Mouse (Mus musculus) CH12.LX (cell line): ENCODE results near the gene Xpc.

ENCODE experiments used
- CHD1 ChIP-seq: IDR thresholded peaks from 2 replicates; pipeline ENCODE4 v1.6.1; 2012; ENCODE audit warnings: low read depth, low read length, improper control_type of control experiment, inconsistent platforms
- CTCF ChIP-seq, 2 experiments: IDR thresholded peaks in 1 of 2; conservative IDR thresholded peaks in 1 of 2; 2 replicates each; pipeline ENCODE4 v1.5.1; 2011 to 2012; ENCODE audit warnings: low read depth in 2 of 2, low read length in 2 of 2, improper control_type of control experiment in 1 of 2, inconsistent platforms in 1 of 2, mild to moderate bottlenecking in 1 of 2, moderate library complexity in 1 of 2
- E2F4 ChIP-seq: IDR thresholded peaks from 2 replicates; pipeline ENCODE4 v1.6.1; 2011; ENCODE audit warnings: low read depth, low read length, improper control_type of control experiment; ENCODE audit not compliant: insufficient replicate concordance
- EP300 ChIP-seq: IDR thresholded peaks from 2 replicates; pipeline ENCODE4 v1.6.1; 2011; ENCODE audit warnings: low read length, improper control_type of control experiment
- JUND ChIP-seq: conservative IDR thresholded peaks from 2 replicates; pipeline ENCODE4 v1.6.1; 2011; ENCODE audit warnings: low read depth, low read length, improper control_type of control experiment
- MEF2A ChIP-seq: IDR thresholded peaks from 2 replicates; pipeline ENCODE4 v1.6.1; 2014; ENCODE audit warnings: low read depth, mild to moderate bottlenecking, inconsistent platforms, low read length, improper control_type of control experiment, borderline replicate concordance
- MXI1 ChIP-seq: IDR thresholded peaks from 2 replicates; pipeline ENCODE4 v1.6.1; 2011; ENCODE audit warnings: mild to moderate bottlenecking, low read depth, low read length, improper control_type of control experiment
- POLR2A ChIP-seq: IDR thresholded peaks from 2 replicates; pipeline ENCODE4 v1.6.1; 2011; ENCODE audit warnings: low read depth, mild to moderate bottlenecking, improper control_type of control experiment, low read length
- SIN3A ChIP-seq: IDR thresholded peaks from 2 replicates; pipeline ENCODE4 v1.6.1; 2012; ENCODE audit warnings: low read length, improper control_type of control experiment, inconsistent platforms
- SMC3 ChIP-seq: IDR thresholded peaks from 2 replicates; pipeline ENCODE4 v1.6.1; 2011; ENCODE audit warnings: low read depth, low read length, improper control_type of control experiment
- ZNF384 ChIP-seq: IDR thresholded peaks from 2 replicates; pipeline ENCODE4 v1.6.1; 2012; ENCODE audit warnings: low read depth, low read length, improper control_type of control experiment, inconsistent platforms

DNA sequence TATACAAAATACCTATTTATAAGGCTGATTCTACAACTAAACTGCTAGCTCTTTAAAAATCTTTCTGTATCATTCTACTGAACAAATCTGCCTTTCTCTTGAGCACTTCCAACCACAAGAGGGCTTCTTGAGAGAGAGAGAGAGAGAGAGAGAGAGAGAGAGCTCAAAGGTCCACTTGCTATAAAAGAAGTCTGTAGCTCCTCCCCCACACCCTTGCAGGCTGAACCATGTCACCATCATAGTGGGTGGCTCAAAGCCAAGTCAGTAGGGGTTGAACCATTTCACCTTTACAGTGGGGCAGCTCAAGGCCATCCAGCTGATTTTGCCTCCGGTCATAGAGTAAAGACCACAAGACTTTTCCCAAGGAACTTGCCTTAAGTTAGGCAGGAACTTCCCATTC lies 56.2 kb downstream of the Xpc start:
- no peak for TF ChIP-seq POLR2A
- TF ChIP-seq ZNF384: no peak
- TF ChIP-seq E2F4: no peak
- TF ChIP-seq CTCF (conservative IDR thresholded peaks at IDR 0.05 in 1 of 2, IDR thresholded peaks at IDR 0.05 in 1 of 2; ENCODE audit: low read depth in 2 of 2, low read length in 2 of 2): no peak
- TF ChIP-seq SMC3: no peak
- TF ChIP-seq EP300: no peak
- TF ChIP-seq MXI1: no peak
- no peak for TF ChIP-seq MEF2A
- no peak for TF ChIP-seq SIN3A
- TF ChIP-seq JUND: no peak
- no peak for TF ChIP-seq CHD1
